Mouse (Mus musculus): ENCODE results near the gene Pes1.
A peak's percentile ranks its signal among the peaks of the same experiment; 100 is the strongest.

The Pes1 gene

GRCm38 (mm10) chr11:3964416-3965172, 819 bp downstream of the Pes1 start:
- DNase-seq = no peak

DNA sequence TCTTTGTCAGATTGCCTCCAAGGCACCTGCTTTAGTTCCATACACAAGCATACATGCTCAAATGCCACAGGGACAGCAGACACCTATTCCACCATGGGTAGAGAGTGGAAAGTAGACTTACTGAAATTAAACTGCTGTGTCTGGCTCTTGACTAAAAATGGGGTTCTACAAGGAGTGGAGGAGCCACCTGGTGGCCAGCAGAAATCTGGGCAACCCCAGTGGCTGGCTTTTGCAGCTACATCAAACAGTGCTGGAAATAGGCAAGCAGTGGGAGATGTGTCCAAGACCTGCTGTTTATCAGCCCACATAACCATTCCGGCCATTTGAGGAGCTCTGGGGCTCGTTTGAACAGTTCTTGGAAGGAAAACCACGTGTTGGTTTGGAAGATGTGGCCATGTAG, 6.1 kb downstream of the Pes1 start:
- no peak for DNase-seq

DNA sequence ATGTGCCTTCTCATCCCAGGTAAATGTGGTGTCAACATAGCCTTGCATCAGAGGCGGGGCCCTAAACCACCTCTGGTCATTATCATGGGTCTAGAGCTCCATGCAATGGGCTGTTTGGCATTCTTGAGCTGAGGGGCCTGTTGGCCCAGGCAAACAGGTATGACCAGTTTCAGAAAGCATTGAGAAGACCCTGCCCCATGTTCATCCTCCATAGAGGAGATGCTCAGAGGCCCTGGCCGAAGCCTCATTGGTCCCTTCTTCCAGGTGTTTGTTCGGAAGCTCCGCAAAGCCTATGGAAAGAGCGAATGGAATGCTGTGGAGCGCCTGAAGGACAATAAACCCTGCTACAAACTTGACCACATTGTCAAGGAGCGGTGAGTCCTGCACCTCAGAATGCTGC, 6.6 kb downstream of the Pes1 start:
- DNase-seq = no peak

GRCm38 (mm10) chr11:3973081-3973480, 9.3 kb downstream of the Pes1 start:
- DNase-seq = no peak

- DNase-seq = no peak
Measured at GRCm38 (mm10) chr11:3974311-3974710, 10.5 kb downstream of the Pes1 start.

- no peak for DNase-seq
Measured at GRCm38 (mm10) chr11:3976678-3977077, 12.9 kb downstream of the Pes1 start, which contains the start of gene 4930556J24Rik. Gene 4930556J24Rik, minus strand, starts transcription at chr11:3976778.

- DNase-seq = no peak
Measured at GRCm38 (mm10) chr11:3978421-3978820, 14.6 kb downstream of the Pes1 start.

DNA sequence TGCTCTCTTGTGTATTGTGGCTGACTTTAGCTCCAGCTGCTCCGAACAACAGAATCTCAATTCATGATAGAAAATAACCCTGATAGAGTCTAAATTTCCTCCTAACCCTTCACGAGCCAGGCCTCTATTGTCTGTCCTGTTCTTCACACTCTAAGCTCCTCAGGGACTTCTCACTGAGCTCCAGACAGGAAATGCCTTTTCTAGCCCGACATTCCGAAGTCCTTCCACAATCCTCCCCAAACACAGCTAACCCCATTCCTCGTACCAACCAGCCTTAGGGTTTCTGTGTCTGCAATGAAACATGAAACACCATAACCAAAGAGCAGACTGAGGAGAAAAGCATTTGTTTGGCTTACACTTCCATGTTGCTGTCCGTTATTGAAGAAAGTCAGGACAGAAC, 17.8 kb downstream of the Pes1 start:
- DNase-seq = no peak

DNA sequence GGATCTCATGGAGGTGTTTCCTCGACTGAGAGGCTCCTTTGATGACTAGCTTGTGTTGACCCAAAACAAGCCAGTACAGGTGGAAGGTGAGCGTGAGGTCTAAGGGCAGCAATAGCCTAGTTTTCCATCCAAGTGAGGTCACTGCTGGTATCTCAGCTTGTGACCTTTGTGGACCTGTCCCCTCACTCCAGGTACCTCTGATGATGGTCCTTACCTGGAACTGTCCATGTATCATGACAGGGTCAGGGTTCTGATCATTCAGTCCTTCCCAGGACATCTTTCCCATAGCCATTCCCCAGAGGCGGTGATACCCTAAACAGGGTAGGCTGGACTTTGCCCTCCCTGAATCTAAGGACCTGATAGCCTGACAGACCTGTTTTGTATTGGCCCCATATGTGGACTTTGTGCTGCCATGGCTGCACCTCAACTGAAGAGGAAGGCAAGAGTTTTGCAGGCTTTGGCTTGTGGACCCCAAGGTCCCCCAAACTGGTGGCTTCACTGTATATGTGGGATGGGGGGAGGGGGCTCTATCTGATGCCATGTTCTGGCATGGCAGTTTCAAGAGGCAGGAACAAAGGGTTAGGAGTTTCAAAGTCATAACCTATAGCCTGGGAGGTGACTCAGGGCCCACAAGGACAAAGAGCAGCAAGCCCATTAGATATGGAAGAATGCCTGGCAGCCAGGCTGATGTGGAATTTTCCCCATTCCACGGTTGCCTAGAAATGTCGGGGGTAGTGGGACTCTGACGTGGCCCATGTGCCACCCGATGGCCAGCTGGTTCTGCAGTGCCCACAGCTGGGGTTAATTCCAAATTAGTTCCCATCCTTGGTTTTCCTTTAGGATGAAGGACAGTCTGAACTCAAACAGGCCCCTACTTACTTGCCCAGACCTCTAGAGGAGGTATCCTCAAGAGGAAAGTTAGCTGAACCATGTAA, 18.8 kb downstream of the Pes1 start:
- no peak for DNase-seq

DNA sequence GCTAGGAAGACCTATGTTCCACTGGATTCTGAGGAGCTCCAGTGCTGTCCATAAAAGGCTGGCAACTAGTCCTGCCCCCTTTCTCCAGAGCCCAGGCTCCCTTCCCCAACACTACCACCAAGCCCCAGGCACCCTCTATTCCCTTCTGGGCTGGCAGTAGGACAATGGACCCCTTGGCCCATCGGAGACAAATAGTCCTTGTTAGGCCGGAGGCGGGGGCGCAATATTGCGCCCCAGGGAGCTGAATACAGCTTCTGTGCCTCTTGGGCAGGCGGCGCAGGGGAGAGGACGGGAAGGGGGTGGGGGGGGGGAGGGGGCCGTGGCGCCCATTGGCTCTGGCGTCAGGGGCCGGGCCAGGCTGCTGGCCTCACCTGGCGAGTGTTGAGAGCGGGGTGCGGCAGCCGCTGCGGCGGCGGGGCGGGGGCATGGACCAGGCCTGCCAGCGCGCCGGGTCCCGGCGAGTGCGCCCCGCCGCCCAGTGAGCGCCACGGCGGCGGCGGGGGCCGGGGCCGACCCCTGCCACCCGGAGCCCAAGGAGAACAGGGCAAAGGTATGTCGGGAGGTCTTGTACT, 19.6 kb downstream of the Pes1 start, which contains the start of gene Gal3st1:
Gene Gal3st1, plus strand, starts transcription at position 346 of the 572 bp plus-strand sequence.
- DNase-seq = peak; percentile 20

- DNase-seq = no peak
Measured at GRCm38 (mm10) chr11:3983863-3984745, 20.3 kb downstream of the Pes1 start.

GRCm38 (mm10) chr11:3989748-3990147, 26.0 kb downstream of the Pes1 start:
- no peak for DNase-seq

DNA sequence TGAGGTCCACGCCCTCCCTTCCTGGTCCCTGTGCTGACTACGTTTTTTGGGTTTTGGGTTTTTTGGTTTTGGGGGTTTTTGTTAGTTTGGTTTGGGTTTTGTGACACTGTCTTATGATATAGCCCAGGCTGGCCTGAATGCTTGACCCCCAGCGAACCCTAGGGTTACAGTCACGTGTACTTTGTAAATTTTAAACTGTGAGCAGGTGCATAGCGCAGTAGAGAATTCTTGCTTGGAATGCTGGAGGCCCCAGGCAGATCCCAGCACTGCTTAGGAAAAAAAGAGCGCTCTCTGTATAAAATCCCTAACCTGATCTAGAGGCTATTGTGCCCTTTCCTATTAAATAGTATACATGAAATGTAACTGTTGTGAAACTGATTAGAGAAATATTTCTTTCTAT, 29.4 kb downstream of the Pes1 start:
- no peak for DNase-seq

DNA sequence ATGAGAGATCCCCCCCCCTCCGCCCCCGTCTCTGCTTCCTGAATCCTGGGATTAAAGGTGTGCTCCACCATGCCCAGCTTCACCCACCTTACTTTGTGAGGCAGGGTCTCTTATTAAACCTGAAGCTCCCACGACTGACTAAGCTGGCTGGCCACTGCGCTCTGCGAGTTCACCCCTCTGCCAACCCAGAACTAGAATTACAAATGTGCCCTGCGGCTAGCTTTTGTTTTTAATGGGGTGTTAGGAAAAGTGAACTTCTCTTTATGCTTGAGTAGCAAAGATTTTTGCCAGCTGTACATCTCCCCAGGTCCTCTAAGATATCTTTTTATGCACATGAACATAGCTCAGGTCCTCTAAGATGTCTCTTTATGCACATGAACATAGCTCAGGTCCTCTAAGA, 30.1 kb downstream of the Pes1 start:
- no peak for DNase-seq

DNA sequence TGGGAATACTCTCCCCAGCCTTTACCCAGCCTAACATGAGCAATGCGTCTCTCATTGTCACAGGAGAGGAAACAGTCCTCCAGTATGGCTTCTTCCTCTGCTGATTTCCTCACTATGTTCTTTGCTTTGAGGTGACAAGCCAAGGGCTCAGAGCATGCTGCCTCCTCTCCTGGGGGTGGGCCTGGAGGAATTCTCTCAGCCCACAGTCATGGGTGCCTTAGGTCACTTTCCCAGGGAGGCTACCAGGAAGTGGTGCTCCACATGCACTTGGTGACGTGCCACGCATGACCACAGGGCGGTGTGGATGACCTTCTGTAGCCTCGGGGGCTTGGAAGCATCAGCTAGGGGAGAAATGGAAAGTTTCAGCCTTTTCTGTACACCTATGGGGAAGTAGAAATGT, 31.7 kb downstream of the Pes1 start:
- DNase-seq = no peak

DNA sequence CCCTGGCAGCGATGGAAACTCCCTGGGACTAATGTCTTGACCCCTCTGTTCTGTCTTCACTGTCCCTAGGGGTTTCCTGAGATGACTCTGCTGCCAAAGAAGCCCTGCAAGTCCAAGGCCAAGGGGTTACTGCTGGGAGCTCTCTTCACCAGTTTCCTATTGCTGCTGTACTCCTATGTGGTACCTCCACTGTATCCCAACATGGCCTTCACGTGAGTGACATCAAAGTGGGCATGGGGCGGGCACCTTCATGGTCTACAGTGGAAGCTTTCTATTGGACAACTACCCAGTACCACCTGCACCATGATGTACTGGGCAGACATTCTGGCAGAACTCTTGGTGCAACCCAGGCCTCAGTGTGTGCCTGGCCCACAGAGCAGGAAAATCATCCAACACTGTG, 33.1 kb downstream of the Pes1 start:
- DNase-seq = no peak

DNA sequence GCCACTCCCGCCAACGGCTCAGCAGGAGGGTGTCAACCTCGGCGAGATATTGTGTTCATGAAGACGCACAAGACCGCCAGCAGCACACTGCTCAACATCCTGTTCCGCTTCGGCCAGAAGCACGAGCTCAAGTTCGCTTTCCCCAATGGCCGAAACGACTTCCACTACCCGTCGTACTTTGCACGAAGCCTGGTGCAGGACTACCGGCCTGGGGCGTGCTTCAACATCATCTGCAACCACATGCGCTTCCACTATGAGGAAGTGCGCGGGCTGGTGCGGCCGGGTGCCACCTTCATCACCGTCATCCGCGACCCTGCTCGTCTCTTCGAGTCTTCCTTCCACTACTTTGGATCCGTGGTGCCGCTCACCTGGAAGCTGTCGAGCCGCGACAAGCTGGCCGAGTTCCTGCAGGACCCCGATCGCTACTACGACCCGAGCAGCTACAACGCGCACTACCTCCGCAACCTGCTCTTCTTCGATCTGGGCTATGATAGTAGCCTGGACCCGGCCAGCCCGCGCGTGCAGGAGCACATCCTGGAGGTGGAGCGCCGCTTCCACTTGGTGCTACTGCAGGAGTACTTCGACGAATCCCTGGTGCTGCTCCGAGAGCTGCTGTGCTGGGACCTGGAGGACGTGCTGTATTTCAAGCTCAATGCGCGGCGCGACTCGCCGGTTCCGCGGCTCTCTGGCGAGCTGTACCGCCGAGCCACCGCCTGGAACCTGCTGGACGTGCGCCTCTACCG, 34.4 kb downstream of the Pes1 start:
- DNase-seq = peak; percentile 22

GRCm38 (mm10) chr11:3999547-3999946, 35.8 kb downstream of the Pes1 start:
- DNase-seq = no peak

- DNase-seq = peak; percentile 77
Measured at GRCm38 (mm10) chr11:4001603-4002002, 37.8 kb downstream of the Pes1 start.

DNA sequence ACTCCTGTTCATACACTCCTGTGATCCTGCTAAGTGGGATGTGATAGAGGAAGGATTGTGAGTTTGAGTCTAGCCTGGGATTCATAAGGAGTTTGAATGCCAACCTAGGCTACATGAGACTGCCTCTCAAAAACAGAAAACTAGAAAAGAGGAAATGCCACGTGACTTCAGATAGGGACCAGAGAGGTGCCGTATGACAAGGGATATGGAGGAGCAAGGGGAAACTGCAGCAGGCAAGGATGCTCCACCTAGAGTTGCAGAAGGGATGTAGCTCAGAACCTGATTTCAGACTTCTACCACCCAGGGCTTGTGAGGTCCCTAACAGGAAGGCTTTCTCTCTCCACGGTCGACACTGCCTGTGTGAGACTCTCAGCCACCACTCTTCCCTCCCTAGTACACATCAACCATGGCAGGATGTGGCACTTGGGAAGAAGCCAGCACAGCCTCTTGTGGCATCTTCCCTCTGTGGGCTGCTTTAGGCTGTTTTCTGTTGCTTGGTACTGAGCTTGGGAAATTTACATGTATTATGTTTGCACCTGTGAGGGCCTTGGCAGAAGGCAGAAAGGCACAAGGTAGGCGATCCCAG, 41.5 kb downstream of the Pes1 start:
- DNase-seq = no peak

GRCm38 (mm10) chr11:4006462-4006861, 42.7 kb downstream of the Pes1 start:
- DNase-seq = no peak
